Mouse (Mus musculus): ENCODE measurements around the gene Ufsp1.
"Not testable (repeated sequence)": the region's sequence is repeated elsewhere in the genome, so short reads cannot be mapped to it uniquely, and the experiment has no call there.

Ufsp1 gene

GRCm38 (mm10) chr5:137293839-137294743 is at the start of gene Ufsp1:
Ufsp1 (plus strand) TSS chr5:137294629.
- DNase-seq (ENCODE audit: low spot score), result peak; percentile 96

- no peak for DNase-seq (ENCODE audit: low spot score)
These were observed 30.3 kb upstream of the Ufsp1 start for GRCm38 (mm10) chr5:137263897-137264720.

GRCm38 (mm10) chr5:137264787-137265186 is 29.6 kb upstream of the Ufsp1 start:
- no peak for DNase-seq (ENCODE audit: low spot score)

GRCm38 (mm10) chr5:137268131-137268910 is 26.1 kb upstream of the Ufsp1 start:
- DNase-seq (ENCODE audit: low spot score), result no peak

GRCm38 (mm10) chr5:137277360-137278342 is 16.8 kb upstream of the Ufsp1 start:
- peak; percentile 35 for DNase-seq (ENCODE audit: low spot score)

GRCm38 (mm10) chr5:137284411-137284810 is 10.0 kb upstream of the Ufsp1 start:
- DNase-seq (ENCODE audit: low spot score), result not testable (repeated sequence)

- peak; percentile 62 for DNase-seq (ENCODE audit: low spot score)
These were observed 9.4 kb upstream of the Ufsp1 start for GRCm38 (mm10) chr5:137285045-137285444.

GRCm38 (mm10) chr5:137285986-137286385 is 8.4 kb upstream of the Ufsp1 start:
- DNase-seq (ENCODE audit: low spot score), result no peak

GRCm38 (mm10) chr5:137286655-137287031 is 7.8 kb upstream of the Ufsp1 start:
- DNase-seq (ENCODE audit: low spot score), result peak; percentile 93

- peak; percentile 72 for DNase-seq (ENCODE audit: low spot score)
These were observed 7.1 kb upstream of the Ufsp1 start, which contains the start of gene Ache for GRCm38 (mm10) chr5:137287032-137287952. Ache (plus strand) TSS chr5:137287519.

- peak; percentile 64 for DNase-seq (ENCODE audit: low spot score)
These were observed 6.3 kb upstream of the Ufsp1 start for GRCm38 (mm10) chr5:137287953-137288743.

- DNase-seq (ENCODE audit: low spot score), result peak; percentile 69
These were observed 5.4 kb upstream of the Ufsp1 start for GRCm38 (mm10) chr5:137288999-137289470.

GRCm38 (mm10) chr5:137289591-137290365 is 4.7 kb upstream of the Ufsp1 start:
- no peak for DNase-seq (ENCODE audit: low spot score)

- peak; percentile 52 for DNase-seq (ENCODE audit: low spot score)
These were observed 3.8 kb upstream of the Ufsp1 start for GRCm38 (mm10) chr5:137290677-137291076.

- no peak for DNase-seq (ENCODE audit: low spot score)
These were observed 3.0 kb upstream of the Ufsp1 start for GRCm38 (mm10) chr5:137291381-137291926.

- peak; percentile 73 for DNase-seq (ENCODE audit: low spot score)
These were observed 1.1 kb upstream of the Ufsp1 start for GRCm38 (mm10) chr5:137293282-137293681.

GRCm38 (mm10) chr5:137294744-137295093 is 290 bp downstream of the Ufsp1 start:
- DNase-seq (ENCODE audit: low spot score), result no peak

- DNase-seq (ENCODE audit: low spot score), result no peak
These were observed 867 bp downstream of the Ufsp1 start for GRCm38 (mm10) chr5:137295296-137295695.

Data from layer of hippocampus, adult 11-12 months (tissue).